Mouse (Mus musculus) hindbrain, postnatal 0 days (tissue): Measurements from ENCODE around the gene Nlrp3. TPM values are rescaled to one million over a fixed set of nuclear protein-coding genes. Genes with fewer than 3 reads are reported as not detected.

Experiments
- ATAC-seq: fragments of 200-750 bp; cut with Nextera tagmentation; 2 replicates; pipeline ENCODE4 v1.8.0; 2017; ENCODE audit warnings: mild to moderate bottlenecking, moderate TSS enrichment, moderate library complexity
- DNase-seq: peaks from one replicate; pipeline ENCODE4 v3.0.0-alpha.2; 2015; ENCODE audit warnings: low spot score
- H3K27ac ChIP-seq: fragments of 300-500 bp; sonication (generic); 2 replicates; pipeline ENCODE4 v1.5.1; 2014; ENCODE audit warnings: mild to moderate bottlenecking
- H3K27me3 ChIP-seq: fragments of 300-500 bp; sonication (generic); 2 replicates; pipeline ENCODE4 v1.6.1; 2014; ENCODE audit warnings: low read length, mixed read lengths; ENCODE audit not compliant: insufficient read depth
- H3K36me3 ChIP-seq: fragments of 300-500 bp; sonication (generic); 2 replicates; pipeline ENCODE4 v1.6.1; 2014; ENCODE audit warnings: low read length, mixed read lengths; ENCODE audit not compliant: insufficient read depth
- H3K4me1 ChIP-seq: fragments of 300-500 bp; sonication (generic); 2 replicates; pipeline ENCODE4 v1.6.1; 2014; ENCODE audit warnings: antibody characterized with exemption, low read length, mixed read lengths; ENCODE audit not compliant: insufficient read depth
- H3K4me2 ChIP-seq: fragments of 300-500 bp; sonication (generic); 2 replicates; pipeline ENCODE4 v1.6.1; 2014; ENCODE audit warnings: low read depth, mild to moderate bottlenecking, low read length, moderate library complexity, mixed read lengths
- H3K4me3 ChIP-seq: fragments of 300-500 bp; sonication (generic); 2 replicates; pipeline ENCODE4 v1.5.1; 2014; ENCODE audit warnings: low read length
- H3K9ac ChIP-seq: fragments of 300-500 bp; sonication (generic); replicated peaks from 2 replicates; pipeline ENCODE4 v1.6.1; 2014; ENCODE audit warnings: mild to moderate bottlenecking, low read length, moderate library complexity, mixed read lengths
- H3K9me3 ChIP-seq: fragments of 300-500 bp; sonication (generic); 2 replicates; pipeline ENCODE4 v1.6.1; 2016; ENCODE audit warnings: low read length, mixed read lengths
- CTCF ChIP-seq: IDR thresholded peaks from 2 replicates; pipeline ENCODE4 v1.5.1; 2016; ENCODE audit warnings: antibody characterized with exemption, control low read depth, low read depth
- WGBS: fragments of 180-500 bp; shearing (Covaris S2); extraction: QIAGEN DNeasy Blood & Tissue Kit; methylation state at CpG from one replicate; pipeline ENCODE4 v1.1.7; 2014; 5-methylcytosine and 5-hydroxymethylcytosine counted together
- polyA plus RNA-seq: library from polyadenylated mRNA; unstranded; fragments of >200 nt; fragmentation: Nextera tagmentation; extraction: Ambion mirVana; gene quantifications from 2 replicates; pipeline ENCODE4 v1.2.1, GENCODE M21; 2015
- total RNA-seq: library from RNA; depleted of rRNA; stranded (reverse); fragments of >200 nt; gene quantifications from 2 replicates; pipeline ENCODE4 v1.2.3, GENCODE M21; 2014

Gene Nlrp3
- total and polyA plus RNA-seq, 2 experiments from 2014 or later = 0.23 to 0.31 TPM

DNA sequence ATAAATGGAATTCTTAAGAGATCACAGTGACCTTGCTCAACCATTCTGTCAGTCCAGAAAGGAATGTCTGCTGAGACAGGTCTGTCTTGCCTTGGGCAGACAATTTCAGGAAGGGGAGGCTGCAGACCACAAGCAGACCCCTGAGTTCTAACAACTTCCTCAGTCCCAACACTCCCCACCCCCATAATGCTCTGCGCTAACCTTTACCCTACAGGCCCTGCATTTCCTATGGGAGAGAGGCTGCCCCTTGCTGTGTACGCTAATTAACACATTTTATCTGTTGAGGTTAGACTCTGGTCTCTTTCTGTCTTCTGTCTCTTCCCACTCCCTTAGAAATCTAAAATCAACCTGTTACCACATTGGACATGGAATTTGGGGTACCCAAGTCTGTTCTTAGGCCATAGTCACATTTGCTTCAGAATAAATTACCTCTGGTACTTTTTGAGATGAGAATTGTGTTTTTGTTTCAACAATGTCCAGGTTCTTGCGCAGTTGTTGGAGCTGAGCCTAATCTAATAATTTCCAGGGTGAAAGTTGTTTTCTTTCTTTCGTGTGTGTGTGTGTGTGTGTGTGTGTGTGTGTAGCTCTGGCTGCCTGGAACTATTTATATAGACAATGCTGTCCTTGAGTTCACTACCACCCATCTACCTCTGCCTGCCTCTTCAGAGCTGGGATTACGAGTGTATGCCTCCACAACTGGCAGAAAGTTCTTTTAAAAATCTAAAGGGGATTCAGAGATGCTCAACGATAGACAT, 21.4 kb upstream of the Nlrp3 start:
- Histone ChIP-seq H3K4me2 (no peak overlapping the region), H3K27ac (no peak overlapping the region), H3K27me3 (no peaks in the 10 kb centered on the region), H3K9me3 (no peaks in the 10 kb centered on the region), H3K36me3 (no peaks in the 10 kb centered on the region), H3K4me3 (no peak overlapping the region), H3K9ac (no peak overlapping the region), H3K4me1 (no peaks in the 10 kb centered on the region)
- WGBS = 74% methylated on average over 6 of the region's 6 CpGs
- no peak for TF ChIP-seq CTCF
- DNase-seq (no peak), ATAC-seq (no peak)

DNA sequence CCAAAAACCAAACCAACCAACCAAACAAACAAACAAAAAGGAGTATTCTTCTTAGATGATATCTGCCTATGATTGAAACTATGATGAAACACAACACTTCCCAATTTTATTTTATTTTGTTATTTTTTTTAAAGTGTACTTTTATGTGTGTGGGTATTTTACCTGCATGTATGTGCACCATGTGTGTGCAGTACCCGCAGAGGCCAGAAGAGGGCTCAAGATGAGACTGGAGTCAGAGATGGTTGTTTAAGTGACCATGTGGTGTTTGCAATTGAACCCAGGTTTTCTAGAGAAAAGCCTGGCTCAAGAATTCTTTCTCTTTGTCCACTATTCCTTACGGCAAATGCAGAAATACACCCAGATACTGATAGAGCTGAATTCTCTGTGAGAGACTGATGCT, 17.2 kb upstream of the Nlrp3 start:
- Histone ChIP-seq H3K4me3 (no peak overlapping the region), H3K27me3 (no peaks in the 10 kb centered on the region), H3K36me3 (no peaks in the 10 kb centered on the region), H3K9ac (no peak overlapping the region), H3K9me3 (no peaks in the 10 kb centered on the region), H3K27ac (no peak overlapping the region), H3K4me2 (no peak overlapping the region), H3K4me1 (no peaks in the 10 kb centered on the region)
- WGBS = 95% methylated on average over 2 of the region's 2 CpGs
- ATAC-seq (no peak), DNase-seq (no peak)
- TF ChIP-seq CTCF = peak; percentile 24

DNA sequence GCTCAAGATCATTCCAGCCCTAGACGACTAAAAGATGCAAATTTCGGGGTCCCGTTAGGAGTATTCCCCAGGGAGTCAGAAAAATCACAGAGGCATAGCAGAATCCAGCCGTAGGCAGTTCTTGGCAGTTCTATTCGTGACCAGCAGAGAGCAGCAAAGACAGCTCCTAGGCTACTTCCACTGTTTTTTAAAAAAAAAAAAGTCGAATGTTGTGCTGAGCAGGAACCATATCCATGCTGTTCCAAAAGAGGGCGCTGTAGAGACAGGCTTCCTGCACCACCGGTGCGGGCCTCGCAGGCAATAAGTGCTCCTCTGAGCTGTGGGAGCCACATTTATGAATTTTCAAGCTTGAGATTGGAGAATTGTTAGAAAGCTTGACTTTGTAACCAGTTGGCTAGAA, 16.1 kb upstream of the Nlrp3 start:
- DNase-seq (peak; percentile 95), ATAC-seq (peak; percentile 82)
- Histone ChIP-seq H3K27ac (no peak overlapping the region), H3K4me3 (no peak overlapping the region), H3K9me3 (no peaks in the 10 kb centered on the region), H3K4me1 (no peaks in the 10 kb centered on the region), H3K36me3 (no peaks in the 10 kb centered on the region), H3K4me2 (no peak overlapping the region), H3K9ac (no peak overlapping the region), H3K27me3 (no peaks in the 10 kb centered on the region)
- peak; percentile 94 for TF ChIP-seq CTCF
- WGBS = 6% methylated on average over 10 of the region's 10 CpGs

DNA sequence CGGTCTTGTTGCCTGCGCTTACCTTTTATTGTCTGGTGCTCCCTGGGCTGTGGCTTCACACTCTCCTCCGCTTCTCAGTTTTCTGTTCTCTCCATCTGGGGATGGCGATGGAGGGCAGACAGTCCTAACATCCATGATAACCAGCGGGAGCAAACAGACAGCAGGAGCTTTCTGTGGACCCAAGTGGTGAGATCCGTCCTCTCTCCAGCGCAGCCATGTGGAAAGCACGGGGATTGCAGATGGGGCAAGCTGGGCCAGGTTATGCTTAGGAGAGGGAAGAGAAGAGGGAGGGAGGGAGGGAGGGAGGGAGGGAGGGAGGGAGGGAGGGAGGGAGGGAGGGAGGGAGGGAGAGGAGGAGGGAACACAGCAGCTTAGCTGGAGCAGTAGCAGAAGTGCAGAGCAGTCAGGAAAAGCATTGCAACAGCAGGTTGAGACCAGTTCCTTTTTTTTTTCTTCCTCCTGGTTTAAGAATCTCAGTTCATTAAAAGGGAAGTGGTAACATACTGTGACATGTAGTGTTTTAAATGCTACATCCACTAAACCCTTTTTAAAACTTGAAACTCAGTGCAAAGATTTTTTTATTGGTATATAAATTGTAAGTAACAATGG, 14.8 kb upstream of the Nlrp3 start, which contains the start of gene Zkscan17:
Gene Zkscan17 (minus strand): TSS at position 280 of the 609 bp plus-strand sequence.
- H3K9me3 ChIP-seq = no peaks in the 10 kb centered on the region
- peak; percentile 49 for DNase-seq
- H3K4me3 ChIP-seq = no peak within 1 kb of the TSS
- H3K4me2 ChIP-seq = no peak within 1 kb of the TSS
- no peak within 1 kb of the TSS for H3K27ac ChIP-seq
- H3K4me1 ChIP-seq = no peaks in the 10 kb centered on the region
- no peaks in the 10 kb centered on the region for H3K27me3 ChIP-seq
- no peaks in the 10 kb centered on the region for H3K36me3 ChIP-seq
- TF ChIP-seq CTCF = peak; percentile 51
- no peak within 1 kb of the TSS for H3K9ac ChIP-seq
- 57% methylated on average over 8 of the region's 8 CpGs for WGBS
- ATAC-seq = no peak

DNA sequence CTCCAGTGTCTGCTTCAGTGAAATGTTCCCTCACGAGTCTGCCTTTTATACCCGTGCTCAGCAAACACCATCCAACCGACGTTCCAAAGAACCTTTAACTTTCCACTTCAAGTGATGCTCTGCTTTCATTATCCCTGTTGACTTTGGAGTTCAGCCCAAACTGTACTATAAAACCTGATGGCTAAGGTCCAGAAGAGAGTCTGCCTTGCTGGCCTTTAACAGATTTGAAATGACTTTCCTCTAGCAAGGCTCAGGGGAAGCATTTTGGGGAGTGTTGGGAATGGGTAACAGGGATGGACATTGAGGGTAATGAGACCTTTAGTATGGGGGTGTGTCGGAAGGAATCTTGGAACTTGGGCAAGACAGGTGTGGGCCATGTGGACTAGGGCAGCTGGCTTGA, 11.1 kb upstream of the Nlrp3 start:
- Histone ChIP-seq H3K4me2 (no peak overlapping the region), H3K9me3 (no peaks in the 10 kb centered on the region), H3K9ac (no peak overlapping the region), H3K36me3 (no peaks in the 10 kb centered on the region), H3K27ac (peak overlapping the region; percentile 62; the same call in 1 of the 2 replicates), H3K4me1 (no peaks in the 10 kb centered on the region), H3K4me3 (no peak overlapping the region), H3K27me3 (no peaks in the 10 kb centered on the region)
- DNase-seq (no peak), ATAC-seq (no peak)
- WGBS = 58% methylated on average over 5 of the region's 5 CpGs
- no peak for TF ChIP-seq CTCF

DNA sequence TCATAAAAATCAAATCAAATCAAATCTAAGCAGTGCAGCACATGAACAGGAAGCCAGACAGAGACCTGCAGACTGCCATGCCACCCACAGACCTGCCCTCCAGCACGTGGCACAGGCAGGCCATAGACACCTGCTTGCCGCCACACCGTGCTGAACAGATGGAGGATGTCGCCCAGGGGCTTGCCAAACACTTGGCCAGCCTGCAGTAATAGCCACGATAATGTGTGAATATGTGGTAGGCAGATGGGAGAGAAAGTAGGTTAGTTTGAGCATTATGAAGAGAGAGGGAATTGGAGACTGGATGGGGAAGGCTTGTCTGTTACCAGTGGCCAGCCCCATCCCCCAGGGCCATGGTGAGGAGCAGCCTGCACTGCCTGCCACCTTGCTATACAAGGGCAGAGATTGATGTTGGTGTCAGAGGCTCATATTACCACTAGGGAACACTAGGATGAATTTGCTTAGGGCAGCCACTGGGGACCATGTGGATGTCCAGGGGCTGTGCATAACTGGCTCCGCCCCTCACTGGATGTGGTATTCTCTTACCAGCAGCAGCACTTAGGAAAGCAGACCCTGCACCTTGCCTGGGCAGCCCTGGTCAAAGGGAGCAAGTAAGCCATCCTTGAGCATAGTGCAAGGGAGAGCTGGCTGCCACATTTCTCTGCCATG, 10.4 kb upstream of the Nlrp3 start:
- H3K27me3 ChIP-seq = no peaks in the 10 kb centered on the region
- H3K4me2 ChIP-seq = no peak overlapping the region
- 47% methylated on average over 6 of the region's 6 CpGs for WGBS
- no peaks in the 10 kb centered on the region for H3K4me1 ChIP-seq
- no peaks in the 10 kb centered on the region for H3K36me3 ChIP-seq
- no peak overlapping the region for H3K9ac ChIP-seq
- TF ChIP-seq CTCF = peak; percentile 9; the same call in 1 of the 2 replicates
- DNase-seq (peak; percentile 67), ATAC-seq (peak; percentile 86)
- H3K9me3 ChIP-seq = no peaks in the 10 kb centered on the region
- peak overlapping the region; percentile 62 for H3K27ac ChIP-seq
- no peak overlapping the region for H3K4me3 ChIP-seq
